Mouse (Mus musculus): ENCODE results near the gene Smg9.

Smg9 gene

DNA sequence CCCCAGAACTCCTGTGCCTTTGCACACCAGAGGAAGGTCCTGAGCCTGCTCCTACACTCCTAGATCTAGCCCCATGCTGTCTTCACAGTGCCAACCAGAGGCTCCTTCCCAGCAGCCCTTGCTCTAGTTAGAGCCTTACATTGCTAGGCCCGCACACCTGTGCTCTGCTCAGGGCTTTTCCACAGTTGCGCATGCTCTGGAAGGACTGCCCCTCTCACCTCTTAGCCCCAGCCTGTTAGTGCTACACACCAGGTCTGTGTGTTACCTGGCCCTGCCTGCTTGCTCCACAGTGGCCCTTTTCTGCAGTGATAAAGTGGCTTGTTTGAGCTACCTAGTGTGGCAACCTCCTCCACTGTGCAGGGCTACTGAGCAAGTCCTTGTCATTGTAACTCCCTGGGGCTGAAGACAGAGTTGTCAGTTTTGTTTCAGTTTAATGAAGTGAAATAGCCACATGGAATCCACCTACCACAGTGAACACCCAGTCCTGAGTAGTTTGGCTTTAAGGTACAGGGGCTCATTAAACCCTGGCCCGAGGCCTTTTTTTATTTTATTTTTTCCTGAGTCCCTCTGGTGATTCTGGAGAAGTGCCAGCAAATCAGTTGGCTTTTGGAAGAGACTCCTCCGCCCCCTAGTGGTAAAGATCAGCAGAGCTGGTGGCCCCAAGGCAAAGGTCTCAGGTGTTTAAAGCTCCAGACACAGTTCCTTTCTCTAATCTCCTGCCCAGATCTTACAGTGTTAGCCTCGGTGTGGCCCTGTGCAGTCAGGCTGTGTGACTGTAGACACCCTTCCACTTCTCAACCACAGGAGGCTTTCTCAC, 7.3 kb downstream of the Smg9 start:
- DNase-seq (ENCODE audit: low spot score in 2 of 2): peak; percentile 60 to 65

DNA sequence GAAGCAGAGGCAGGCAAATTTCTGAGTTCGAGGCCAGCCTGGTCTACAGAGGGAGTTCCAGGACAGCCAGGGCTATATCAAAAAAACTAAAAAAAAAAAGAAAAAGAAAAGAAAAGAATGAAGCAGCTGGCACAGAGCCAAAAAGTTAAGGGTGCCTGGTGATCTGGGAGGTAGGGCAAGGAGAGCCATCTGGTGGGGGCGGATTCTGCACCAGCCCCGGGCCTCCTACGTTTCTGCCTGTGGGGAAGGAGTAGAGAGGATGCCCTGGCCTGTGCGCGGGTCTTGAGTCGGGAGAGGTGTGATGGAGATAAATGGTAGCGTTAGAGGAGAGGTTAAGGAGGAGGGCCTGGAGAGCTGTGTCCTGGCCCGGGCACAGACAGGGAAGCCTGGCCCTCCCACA, 8.8 kb downstream of the Smg9 start:
- no peak for DNase-seq (ENCODE audit: low spot score in 2 of 2)

DNA sequence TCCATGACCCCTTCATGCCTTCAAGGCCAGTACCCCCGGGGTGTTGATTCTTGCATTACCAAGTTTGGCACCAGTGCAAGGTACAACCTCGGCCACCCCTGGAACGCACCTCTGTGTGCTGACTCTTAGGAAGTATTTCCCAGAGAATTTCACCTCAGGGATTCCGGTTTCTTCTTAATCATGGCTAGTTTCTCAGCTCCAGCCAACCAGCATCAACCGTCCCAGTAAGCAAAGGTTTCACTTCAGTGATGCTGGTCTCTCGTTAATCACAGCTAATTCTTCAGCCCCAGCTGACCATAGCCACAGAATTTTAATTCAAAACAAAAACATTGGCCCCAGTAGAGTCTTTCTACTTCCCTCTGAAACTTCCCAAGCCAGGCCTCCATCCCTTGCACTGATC, 10.7 kb downstream of the Smg9 start:
- DNase-seq (ENCODE audit: low spot score in 2 of 2): no peak

DNA sequence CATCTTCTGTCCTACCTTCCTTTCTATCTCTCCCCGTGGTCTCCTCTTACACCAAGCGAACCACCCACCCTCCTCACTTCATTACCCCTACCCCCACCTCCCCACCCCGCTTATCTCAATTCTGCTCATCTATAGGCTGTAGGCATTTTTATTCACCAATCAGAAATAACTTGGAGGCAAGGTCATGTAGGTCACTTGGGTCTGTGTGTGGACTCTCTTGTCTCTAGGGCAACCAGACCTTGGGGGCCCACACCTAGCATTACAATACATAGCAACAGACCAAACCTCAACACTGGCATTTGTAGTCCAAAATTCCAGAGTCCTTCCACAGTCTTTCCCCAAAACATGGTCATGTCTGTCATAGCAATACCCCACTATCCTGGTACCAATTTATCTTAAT, 11.4 kb downstream of the Smg9 start:
- no peak for DNase-seq (ENCODE audit: low spot score in 2 of 2)

DNA sequence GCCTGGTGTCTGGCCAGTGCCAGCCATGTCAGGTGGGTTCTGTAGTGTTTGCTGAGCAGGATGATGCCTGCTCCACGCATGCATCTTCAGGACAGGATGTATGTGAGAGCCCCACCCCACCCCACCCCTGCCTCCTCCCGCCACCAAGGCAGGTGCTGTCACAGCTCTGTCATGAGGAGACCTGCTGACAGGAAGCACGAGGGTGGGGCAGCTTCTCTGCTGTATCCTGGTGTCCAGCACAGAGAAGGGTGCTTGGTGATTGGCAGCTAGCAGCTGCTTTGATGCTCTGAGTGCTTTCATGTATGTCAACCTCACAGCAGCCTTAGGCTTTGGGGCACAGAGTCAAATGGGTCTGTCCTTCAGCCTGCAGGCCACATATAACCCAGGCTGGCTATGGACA, 14.2 kb downstream of the Smg9 start:
- DNase-seq (ENCODE audit: low spot score in 2 of 2): no peak

DNA sequence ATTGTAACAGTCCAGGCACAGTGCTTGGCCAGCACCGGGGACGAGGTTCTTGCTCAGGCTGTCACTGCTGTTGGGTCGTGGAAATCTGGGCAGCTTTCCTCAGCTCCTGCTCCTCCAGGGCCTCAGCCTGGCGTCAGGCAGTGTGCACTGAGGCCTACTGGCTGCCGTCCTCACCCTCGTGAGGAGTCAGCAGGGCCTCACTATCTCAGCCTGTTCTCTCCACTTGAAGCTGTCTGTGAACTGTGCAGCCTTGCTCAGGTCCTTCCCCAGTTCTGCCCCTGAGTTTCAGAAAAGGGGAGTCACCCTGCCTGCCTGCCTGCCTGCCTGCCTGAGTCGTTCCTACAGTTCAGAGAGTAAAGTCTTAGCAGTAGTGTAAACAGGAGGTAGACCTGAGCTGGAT, 15.8 kb downstream of the Smg9 start:
- no peak for DNase-seq (ENCODE audit: low spot score in 2 of 2)

DNA sequence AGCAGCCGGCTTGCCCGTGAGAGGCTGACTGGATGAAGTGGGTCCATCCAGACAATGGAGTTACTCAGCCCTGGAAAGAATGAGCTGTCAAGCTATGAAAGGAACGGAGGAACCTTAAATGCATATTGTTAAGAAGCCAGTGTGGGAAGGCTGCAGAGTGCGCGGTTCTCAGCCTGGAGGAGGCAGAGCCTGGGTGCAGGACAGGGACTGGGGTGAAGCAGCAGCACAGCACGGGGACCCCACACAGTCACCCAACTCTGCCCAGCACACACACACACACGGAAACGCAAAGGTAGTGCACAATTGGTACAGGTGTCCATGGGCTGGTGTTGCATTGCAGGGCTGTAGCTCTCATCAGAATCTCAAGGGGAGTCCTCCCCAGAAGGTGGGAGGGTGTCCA, 20.2 kb downstream of the Smg9 start:
- no peak for DNase-seq (ENCODE audit: low spot score in 2 of 2)

DNA sequence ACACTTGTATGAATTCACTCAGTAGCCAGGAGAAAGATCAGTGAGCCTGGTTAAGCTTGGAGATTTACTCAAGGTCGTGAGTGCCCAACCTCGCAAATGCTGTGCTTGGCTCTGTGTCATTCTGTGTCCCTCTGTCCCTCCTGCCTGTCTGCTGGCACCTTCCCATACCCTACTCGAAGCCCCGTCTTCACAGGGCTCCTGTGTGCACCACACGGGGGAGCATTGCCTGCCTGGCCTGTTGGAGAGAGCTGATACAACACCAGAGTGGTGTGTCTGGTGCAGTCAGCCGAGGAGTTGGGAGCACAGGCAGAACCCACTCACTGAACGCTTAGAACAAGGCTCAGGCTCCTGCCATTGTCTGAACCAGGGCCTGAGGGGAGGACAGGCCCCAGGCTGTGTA, 22.2 kb downstream of the Smg9 start:
- DNase-seq (ENCODE audit: low spot score in 2 of 2): no peak

DNA sequence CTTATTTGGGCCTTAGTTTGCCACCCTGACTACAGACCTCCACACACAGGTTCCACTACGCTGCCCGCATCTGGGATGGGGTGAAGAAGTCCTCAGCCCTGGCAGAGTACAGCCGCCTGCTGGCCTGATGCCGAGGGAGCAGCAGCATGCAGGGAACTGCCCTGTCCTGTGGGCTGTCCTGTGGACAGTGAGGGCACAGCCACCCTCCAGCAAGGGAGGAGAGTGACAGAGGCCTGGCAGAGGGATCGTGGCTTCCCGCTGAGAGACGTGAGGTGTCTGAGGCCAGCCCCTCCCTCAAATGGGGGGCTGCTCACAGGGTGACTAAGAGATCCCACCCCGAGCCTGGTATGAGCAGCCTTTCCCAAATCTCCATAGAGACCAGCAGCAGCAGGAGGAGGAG, 22.8 kb downstream of the Smg9 start:
- DNase-seq (ENCODE audit: low spot score in 2 of 2): no peak

DNA sequence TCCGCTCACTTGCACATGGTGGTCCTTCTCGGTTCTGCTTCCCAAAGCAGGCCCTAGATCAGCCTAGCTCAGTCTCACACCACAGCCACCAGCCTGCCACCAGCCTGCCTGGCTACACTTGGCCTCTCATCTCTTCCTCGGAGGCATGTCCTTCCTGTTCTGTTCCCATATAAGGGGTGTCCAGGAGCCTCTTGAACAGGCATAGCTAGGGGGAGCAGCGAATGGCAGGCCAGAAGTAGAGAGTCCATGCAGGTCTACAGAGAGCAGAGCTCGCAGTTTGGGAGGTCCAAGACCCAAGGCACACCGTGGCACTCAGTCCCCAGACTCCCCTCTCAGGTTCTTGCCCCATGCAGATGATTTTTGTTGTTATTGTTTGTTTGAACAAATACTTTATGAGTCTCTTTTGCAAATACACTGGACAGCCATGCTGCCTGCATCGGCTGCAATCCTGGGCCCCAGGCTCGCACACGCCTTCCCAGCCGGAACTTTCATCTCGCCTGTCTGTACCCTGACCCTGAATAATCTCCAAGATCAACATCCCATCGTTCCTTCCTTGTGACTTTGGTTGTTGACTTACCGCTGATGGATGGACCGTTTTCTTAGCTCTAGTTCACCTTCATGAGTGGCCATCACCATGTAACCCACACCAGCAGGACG, 23.8 kb downstream of the Smg9 start:
- DNase-seq (ENCODE audit: low spot score in 2 of 2): no peak

DNA sequence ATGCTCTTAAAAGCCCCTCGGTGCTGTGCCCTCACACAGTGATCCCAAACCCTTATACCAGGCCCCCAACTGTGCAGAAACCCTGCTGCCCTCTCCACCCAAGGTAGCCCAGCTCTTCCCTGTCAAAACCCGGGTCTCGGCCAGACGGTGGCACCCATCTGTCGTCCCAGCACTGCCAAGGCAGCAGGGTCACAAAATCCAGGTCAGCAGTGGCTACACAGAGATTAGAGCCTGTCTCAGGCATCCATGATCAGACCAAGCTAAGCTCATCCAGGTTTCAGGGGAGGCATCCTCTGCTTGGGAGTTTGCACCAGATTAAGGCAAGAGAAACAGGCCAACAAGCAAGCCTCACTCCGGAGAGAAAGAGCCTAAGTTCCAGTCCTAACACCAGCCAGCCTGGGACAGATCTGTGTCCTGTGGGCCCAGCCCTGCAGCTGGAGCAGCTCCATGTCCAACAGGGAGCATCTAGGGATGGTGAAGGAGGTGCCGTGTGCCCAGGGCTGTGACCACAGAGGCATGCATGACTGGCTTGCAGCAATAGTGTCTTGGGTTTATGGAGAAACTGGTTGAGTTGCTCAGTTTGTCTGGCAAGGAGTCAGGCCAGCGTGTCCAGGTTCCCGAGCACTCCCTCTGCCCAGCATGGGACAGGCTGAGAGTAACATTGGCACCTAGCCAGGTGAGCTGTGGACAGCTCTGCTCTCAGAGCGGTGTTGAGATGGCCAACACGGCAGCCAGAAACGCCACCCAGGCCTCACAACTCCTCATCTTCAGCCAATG, 24.7 kb downstream of the Smg9 start:
- no peak for DNase-seq (ENCODE audit: low spot score in 2 of 2)

DNA sequence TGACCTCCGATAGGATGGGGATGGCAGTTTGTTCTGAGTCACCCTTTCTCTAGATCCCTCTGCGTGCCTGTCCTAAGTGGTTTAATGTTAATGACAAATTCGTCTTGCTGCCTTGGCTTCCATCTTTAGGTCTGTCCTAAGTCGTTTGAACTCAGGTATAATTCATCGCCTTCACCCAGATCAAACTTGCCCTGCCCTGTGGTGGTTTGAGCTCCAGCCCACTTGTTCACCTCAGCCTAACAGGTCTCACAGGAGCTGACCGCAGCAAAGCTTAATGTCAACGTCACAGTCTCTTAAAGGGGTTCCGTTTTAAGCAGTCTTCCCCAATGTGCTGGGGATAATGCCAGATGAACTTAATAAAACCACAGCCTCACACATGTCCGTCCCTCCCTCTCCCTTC, 26.5 kb downstream of the Smg9 start:
- no peak for DNase-seq (ENCODE audit: low spot score in 2 of 2)

DNA sequence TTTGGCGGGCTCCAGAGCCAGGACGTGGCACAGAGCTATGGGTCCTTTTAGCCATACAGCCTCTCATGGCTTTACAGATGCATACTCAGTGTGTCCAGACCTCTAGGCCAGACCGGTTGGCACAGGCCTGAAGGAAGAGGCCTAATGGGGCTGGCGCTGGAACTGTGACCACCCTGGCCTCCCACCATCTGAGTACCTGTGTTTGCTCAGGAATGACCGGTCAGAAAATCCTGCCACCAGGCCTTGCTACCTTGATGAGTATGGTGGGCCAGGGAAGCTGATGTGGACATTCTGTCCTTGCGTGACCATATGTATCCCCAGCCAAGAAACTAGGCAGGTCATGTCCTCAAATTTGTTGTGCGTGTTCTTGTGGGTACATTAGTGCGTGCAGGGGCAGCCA, 27.7 kb downstream of the Smg9 start:
- no peak for DNase-seq (ENCODE audit: low spot score in 2 of 2)

DNA sequence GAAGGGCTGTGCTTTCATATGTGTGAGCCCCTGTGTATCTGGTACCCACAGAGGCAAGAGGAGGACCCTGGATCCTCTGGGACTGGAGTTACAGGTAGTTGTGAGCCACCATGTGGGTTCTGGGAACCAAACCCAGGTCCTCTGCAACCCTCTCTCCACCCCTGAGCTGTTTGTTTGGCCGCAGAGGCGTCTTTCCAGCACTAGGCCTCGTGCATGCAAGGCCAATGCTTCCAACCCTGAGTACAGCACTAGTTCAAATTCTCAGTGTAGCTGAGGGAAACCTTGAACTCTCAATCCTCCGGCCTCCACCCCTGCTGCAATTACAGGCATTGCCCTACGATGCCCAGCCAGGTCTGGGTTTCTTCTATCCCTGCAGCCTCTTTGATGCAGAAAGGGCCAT, 29.3 kb downstream of the Smg9 start:
- DNase-seq (ENCODE audit: low spot score in 2 of 2): no peak

DNA sequence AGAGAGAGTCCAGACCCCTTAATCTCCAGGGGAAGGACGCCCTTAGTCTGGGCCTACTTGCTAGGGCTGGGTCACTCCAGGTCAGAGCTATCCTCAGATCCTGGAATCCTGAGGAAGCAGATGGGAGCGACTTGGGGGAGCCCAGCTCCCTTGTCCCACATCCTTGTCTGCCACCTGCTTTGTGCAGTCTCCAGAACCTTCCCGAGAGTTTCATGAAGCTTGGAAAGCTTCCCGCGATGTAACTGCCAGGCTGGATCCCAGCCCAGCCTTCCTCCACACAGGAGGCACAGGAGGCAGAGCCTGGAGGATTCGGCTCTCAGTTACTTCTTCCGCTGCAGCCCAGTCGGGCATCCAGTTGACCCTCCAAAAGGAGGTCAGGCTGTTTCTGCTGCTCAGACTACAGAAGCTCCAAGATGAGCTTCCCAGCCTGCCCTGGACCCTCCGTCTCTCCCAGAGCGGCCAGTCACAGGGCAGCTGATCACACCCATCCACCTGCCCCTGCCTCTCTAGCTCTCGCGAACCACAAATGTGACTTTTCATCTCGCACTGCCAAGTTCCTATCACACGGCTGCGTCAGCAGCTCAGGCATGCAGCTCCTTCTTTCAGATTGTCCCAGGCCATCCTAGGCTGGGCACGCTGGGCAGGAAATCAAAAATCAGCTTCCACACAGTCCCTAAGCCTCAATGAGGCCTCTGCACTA, 30.1 kb downstream of the Smg9 start:
- no peak for DNase-seq (ENCODE audit: low spot score in 2 of 2)

DNA sequence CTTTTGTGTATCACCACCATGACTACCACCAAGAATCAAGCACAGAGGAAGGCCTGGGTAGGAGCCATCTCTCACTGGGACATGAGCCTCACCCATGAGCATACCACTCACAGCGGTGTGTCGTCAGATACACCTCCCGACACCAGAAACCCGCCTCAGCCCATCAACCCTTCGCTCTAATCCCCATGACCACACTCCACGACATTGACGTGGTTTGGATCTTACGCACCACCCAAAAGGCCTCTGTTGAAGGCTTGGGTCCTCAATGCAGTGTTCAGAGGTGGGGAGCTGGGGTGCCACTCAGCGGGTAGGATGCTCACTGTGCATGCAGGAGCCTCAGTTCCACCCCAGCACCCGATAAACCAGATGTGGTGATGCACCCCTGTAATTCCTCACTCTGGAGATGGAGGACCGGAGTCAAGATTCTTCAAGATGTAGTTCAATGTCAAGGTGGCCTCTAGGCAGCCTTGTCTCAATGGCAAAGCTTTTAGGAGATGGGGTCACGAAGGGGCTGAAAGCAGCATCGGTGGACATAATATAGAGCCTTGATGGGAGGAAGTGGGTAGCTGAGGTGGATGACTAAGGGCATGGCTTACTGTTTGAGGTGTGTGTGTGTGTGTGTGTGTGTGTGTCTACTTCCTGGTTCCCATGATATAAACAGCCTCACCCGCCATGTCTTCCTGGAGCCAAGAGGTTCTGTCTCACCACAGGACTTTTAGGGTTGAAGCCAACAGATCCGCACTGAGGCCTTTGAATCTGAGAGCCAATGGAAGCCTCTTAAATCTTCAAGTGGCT, 31.3 kb downstream of the Smg9 start:
- DNase-seq (ENCODE audit: low spot score in 2 of 2): no peak

DNA sequence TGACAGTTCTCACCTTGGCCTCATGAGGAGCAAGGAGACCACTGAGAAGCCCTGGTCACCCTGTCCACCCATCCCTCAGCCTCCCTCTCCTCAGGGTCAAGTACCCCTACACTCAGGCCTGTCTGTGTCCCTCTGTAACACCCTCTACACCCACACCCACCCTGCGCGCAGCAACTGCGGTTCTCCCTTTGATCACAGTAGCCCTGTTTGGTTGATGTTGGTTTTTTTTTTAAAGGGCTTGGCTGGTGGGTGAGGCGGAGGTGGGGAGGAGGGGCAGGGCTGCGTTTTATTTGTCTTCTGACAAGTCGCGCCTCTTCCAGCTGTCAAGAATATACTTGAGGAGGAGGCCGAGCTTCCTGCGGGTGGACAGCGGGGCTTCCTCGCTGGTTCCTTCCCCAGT, 32.3 kb downstream of the Smg9 start:
- no peak for DNase-seq (ENCODE audit: low spot score in 2 of 2)

DNA sequence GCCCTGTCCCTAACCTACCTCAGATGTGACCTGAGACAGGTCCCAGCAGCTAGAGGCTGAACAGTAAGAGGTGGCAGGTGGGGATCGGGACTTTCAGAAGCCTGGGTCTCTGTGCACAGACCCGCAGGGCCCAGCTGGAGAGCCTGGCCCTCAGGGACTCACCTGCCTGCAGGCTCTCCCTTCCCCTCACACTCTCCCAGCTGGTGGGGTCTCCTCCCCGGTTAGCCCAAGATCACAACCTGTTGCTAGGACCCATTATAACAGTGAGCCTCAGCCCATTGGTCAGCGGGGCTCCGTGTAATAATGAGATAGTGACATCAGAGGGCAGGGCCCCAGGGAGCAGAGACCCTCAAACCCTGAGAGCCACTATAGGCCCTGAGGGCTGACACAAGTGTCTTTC, 35.9 kb downstream of the Smg9 start:
- no peak for DNase-seq (ENCODE audit: low spot score in 2 of 2)

DNA sequence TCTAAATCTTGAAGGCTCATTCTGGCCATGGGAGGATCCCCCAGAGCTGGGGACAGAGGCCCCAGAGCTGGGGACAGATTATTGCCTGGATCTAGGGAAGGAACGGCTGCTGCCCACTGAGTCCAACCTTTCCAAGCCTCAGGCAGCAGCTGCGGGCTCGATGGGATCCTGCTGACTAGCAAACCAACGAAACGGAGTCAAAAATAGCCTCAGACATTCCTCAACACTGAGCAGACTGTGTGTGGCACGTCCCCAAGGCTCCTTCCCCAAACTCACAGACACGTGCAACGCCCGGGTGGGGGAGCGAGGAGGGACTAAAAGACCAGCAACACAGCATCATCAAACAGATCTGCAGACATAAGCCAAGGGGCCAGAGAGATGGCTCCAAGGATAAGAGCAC, 38.6 kb downstream of the Smg9 start:
- no peak for DNase-seq (ENCODE audit: low spot score in 2 of 2)

DNA sequence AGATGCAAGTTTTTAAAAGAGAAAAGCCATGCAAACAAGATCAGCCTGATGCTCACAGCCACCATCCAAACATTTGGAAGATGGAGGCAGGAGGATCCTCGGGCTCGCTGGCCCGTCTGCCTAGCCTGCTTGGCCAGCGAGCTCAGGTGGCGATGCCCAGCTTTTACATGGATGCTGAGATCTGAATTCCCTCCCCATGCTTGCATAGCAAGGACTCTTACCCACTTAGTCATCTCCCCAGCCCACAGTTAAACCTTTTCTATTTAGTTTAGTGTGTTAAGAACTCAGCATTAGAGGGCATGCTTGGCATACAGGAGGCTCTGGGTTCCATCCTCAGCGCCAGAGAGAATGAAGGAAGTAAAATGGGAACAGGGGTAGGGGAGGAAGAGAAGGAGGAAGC, 39.8 kb downstream of the Smg9 start:
- no peak for DNase-seq (ENCODE audit: low spot score in 2 of 2)

DNA sequence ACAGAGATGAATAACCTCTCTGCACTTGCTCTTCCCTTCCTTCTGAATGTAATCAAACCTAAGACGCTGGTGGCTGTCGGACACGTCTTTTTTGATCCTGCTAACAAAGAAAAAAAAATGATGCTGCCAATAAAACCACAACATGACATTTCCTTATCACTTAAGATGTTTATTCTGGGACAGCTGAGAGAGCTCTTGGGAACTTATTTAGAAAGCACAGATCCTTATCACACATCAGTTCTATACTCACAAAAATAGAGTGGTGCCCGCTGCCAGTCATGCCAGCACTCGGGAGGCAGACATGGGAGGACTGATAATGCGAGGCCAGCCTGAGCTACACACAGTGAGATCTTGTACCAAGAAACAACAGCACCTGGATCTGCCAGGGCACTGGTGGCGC, 40.5 kb downstream of the Smg9 start:
- no peak for DNase-seq (ENCODE audit: low spot score in 2 of 2)

Data from urinary bladder, adult 18-20 months (tissue).